ENCODE assay signal across 9 mouse cellular contexts in the genomic region with DNA sequence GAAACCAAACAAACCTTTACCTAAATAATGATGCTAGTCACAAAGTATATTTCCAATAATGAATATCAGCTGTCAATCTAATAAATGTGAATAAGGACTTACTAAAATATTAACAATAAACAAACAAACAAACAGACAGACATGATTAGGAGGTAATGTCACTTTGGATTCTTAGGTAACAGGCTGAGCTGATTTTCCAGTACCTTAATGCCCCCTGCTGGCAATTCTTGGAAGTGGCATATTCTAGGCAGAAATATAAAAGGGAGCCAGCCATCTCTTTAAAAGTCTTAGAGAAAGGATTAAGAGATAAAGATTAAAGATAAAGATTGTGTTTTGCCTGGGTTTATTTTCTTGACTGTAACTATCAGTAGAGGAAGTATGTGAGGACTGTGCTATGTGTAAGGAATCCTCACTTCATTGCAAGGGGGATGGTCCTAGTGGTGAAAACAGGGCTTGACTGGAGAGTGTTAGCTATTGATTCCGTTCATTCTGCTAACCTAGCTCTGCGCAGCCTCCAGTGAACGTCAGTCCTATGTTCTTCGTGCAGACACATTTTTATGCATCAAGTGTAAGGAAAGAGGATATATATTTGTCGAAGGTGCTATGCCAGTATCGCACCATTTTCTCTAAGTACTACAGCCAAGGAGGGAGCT.
DNase-seq lines count a peak whose midpoint lies in the region; ATAC-seq and TF ChIP-seq lines count a peak whose summit lies in the region.
"Had no signal": no experiment of that assay in that cellular context is flagged by ENCODE, and none has a peak within 500 bp of the region (broad histone marks: within the 10 kb centered on the region; RNA-seq: fewer than 3 reads in every experiment).

No protein-coding gene starts in this region.

- WGBS in heart, adult 2 months = 45% methylated on average over 6 of the region's 6 CpGs

- H3K36me3 ChIP-seq in heart, adult 2 months (ENCODE audit: control insufficient read depth, insufficient read depth, low read length) = no peaks in the 10 kb centered on the region
- H3K36me3 ChIP-seq: limb, embryonic 13.5 days had no signal

- no peak for TF ChIP-seq EP300 in heart, adult 2 months (IDR thresholded peaks at IDR 0.05; ENCODE audit: insufficient read depth, low read depth, low read length)

- TF ChIP-seq CTCF in heart, adult 2 months (IDR thresholded peaks at IDR 0.05) = peak; percentile 81

- DNase-seq in heart, adult 2 months = peak in 1 of 2 experiments; percentile 22
- DNase-seq in heart, adult 11 months = no peak
- DNase-seq in NIH3T3 (ENCODE audit: low read depth) = peak; percentile 68
- DNase-seq in cerebellum, postnatal 36 days = peak; percentile 72 to 89
- DNase-seq in heart, postnatal 14 days = peak; percentile 29 to 63
- peak; percentile 50 for DNase-seq in layer of hippocampus, adult 9-11 months
- peak; percentile 43 to 58 for DNase-seq in right cerebral cortex, postnatal 36 days (ENCODE audit: low spot score in 2 of 2)

- H3K4me3 ChIP-seq in heart, adult 2 months = no peak overlapping the region
- H3K4me3 ChIP-seq: limb, embryonic 13.5 days had no signal

- no peaks in the 10 kb centered on the region for H3K79me2 ChIP-seq in heart, adult 2 months (replicated peaks; ENCODE audit: control insufficient read depth, insufficient read depth, low read length)

- no peaks in the 10 kb centered on the region for H3K27me3 ChIP-seq in heart, adult 2 months (ENCODE audit: control insufficient read depth, insufficient read depth, low read length)
- H3K27me3 ChIP-seq: limb, embryonic 13.5 days had no signal

- H3K4me1 ChIP-seq in heart, adult 2 months (ENCODE audit: control insufficient read depth, insufficient read depth, low read length) = no peaks in the 10 kb centered on the region
- H3K4me1 ChIP-seq: limb, embryonic 13.5 days had no signal

- TF ChIP-seq POLR2A in heart, adult 2 months (IDR thresholded peaks at IDR 0.05; ENCODE audit: insufficient read depth, low read depth, low read length) = no peak

- no peak overlapping the region for H3K9ac ChIP-seq in heart, adult 2 months (ENCODE audit: low read depth, low read length)
- H3K9ac ChIP-seq: limb, embryonic 13.5 days had no signal

- H3K27ac ChIP-seq in heart, adult 2 months = no peak overlapping the region
- H3K27ac ChIP-seq: limb, embryonic 13.5 days had no signal

- intact Hi-C loops in heart, adult 2 months (cut with DNase I) = loop anchor here (2.0 to 5.0 kb wide), 3 partner anchors 846 to 1849 kb away; no protein-coding TSS in a partner anchor
- intact Hi-C loops in heart, postnatal 14 days (cut with DNase I) = loop anchor here (2.0 to 10.0 kb wide), 3 partner anchors 846 to 1846 kb away; no protein-coding TSS in a partner anchor

- ATAC-seq in megakaryocyte-erythroid progenitor cell, adult 5-6 weeks (replicated peaks; ENCODE audit: low FRiP score, low TSS enrichment, poor library complexity, severe bottlenecking) = peak; percentile 84
